Mouse (Mus musculus) layer of hippocampus, postnatal 25 days (tissue): ENCODE results near the gene Stap2. TPM values are rescaled to one million over a fixed set of nuclear protein-coding genes. Genes with fewer than 3 reads are reported as not detected.

Source experiments
- DNase-seq, 2 experiments: peaks; one replicate each; pipeline ENCODE4 v3.0.0; 2022; ENCODE audit warnings: mixed read lengths in 2 of 2, low spot score in 1 of 2; ENCODE audit errors: extremely low spot score in 1 of 2
- total RNA-seq, 2 experiments: library from RNA; stranded (reverse); gene quantifications; 2 replicates each; pipeline ENCODE4 v1.2.3; 2021

The Stap2 gene
- 1 to 10 TPM; 2.7 to 3.2 TPM for total RNA-seq

DNA sequence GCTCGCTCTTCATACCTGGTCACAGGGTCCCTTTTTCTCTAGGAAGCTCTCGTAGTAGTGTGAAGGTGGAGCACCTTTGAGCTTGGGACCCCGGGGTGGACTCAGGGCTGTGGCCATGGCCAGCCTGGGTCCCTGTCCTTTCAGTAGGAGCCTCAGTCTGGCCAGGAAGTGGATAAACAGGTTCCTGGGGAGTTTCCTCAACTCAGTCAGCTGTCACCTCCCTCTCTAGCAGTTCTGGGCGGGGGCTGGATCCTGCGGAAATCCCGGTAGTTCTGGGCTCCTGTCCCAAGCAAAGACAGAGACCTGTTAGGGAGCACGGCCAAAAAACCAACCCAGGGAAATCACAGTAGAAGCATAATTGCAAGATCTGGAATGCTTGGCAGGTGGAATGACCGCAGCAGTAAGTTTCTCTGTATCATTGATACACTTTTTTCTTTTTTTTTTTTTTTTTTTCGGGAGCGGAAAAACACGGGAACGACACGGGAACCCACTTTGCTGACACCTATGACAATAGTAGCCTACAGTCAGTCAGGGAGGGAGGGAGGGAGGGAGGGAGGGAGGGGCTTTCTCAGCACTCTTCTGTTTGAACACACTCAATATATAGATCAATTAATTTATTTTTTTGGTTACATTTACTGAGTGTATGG is at the start of gene Stap2, which contains the start of gene Mpnd:
TSS of gene Stap2 (minus strand) at position 170 of the 647 bp plus-strand sequence.
TSS of gene Mpnd (plus strand) at position 297 of the 647 bp plus-strand sequence.
- no peak for DNase-seq

DNA sequence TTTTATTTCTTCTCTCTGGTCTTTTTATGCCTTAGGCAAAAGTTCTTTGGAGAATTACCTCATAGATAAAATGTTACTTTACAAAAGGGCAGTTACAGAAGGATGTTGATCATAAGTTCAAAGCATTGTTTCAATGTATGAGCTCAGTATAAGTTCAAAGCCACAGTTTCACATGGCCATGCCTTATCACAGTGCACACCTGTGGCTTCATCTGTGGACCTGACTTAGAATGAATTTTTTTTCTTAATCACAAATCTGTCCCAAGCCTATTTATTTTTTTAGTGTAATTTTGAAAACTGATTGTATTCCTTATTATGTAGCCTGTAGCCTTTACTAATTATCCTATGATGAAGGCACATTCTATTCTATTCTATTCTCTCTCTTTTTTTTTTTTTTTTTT is 49.6 kb upstream of the Stap2 start:
- DNase-seq, result no peak

DNA sequence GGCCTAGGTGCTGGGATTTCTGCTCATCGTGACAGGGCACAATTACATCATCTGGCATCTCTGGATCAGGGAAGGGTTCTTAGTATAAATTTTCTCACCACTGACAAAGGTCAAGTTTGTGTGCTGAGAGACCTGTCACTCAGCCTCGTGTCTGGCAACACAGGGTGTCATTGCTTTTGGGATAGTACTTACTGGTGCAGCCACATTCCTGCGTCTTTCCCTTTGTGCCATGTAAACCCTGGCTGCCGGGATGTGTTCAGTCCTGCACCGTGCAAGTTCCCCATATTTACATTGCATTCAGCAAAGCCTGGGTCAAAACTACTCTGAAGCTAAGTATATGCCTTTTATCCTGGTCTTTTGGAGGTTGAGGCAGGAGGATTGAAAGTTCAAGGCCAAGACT is 46.0 kb upstream of the Stap2 start:
- DNase-seq, result no peak

DNA sequence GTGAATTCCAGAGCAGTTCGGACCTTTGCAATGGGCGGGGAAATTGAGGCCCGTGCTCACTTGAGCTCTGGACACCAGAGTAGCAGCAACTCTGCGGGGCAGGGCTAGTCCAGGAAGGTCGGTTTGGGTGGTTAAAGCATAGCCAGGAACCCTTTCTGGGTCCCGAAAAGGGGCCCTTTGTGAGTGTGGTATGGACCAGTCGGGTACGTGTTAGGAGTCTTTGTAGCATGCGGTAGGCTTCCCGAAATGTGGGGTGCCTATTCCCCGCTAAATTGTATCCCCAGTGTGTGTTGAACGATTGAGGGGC is 35.4 kb upstream of the Stap2 start:
- DNase-seq, result no peak

DNA sequence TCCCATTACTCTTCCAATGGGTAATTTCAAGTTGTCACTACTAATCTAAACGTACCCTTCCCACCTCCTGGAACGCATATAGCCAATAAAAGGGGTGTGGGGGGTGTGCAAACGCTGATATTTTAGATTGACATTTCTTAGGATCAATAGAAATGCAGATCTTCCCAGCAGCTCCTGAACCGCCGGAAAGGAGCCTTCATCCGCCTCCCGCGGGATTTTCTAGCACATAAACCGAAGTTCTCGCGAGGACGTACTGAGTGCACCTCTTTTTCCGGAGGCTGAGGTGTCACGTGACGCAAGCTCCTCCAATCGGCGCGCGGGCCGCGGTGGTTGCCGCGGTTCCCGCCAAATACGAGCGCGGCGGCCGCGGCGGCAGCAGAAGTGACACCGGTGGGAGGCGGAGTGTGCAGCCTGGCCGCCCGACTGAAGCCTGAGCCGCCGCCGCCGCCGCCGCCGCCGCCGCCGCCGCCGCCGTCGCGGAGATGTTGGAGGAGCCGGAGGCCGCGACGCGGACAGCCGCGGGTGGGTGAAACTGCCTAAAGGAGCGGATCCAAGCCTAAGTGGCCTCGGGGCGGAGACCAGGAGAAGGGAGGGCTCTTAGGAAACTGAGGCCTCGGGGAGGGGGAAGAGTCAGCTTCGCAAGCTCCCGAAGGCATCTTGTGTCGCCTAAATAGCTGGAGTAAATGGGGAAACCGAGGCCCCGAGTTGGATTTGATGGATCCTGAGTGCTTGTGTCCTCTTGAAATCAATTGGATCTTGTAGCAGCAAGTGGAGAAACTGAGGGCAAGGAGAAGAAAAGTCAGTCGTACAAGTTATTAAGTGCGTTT is 34.9 kb upstream of the Stap2 start, which contains the start of gene Chaf1a:
TSS of gene Chaf1a (plus strand) at position 410 of the 827 bp plus-strand sequence.
- DNase-seq, result peak; percentile 85 to 89

DNA sequence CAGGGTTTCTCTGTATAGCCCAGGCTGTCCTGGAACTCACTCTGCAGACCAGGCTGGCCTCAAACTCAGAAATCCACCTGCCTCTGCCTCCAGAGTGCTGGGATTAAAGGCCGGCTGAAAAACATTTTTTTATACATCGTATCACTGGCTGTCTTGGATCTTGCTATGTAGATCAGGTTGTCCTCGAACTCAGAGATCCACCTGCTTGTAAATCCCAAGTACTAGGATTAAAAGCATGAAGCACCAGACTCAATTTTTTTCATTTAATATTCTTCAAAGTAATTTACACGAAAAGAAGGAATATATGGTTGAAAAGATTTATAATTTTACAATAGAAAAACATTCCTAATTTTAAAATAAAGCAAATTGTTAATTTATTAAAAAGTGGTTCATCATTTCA is 34.0 kb upstream of the Stap2 start:
- no peak for DNase-seq

DNA sequence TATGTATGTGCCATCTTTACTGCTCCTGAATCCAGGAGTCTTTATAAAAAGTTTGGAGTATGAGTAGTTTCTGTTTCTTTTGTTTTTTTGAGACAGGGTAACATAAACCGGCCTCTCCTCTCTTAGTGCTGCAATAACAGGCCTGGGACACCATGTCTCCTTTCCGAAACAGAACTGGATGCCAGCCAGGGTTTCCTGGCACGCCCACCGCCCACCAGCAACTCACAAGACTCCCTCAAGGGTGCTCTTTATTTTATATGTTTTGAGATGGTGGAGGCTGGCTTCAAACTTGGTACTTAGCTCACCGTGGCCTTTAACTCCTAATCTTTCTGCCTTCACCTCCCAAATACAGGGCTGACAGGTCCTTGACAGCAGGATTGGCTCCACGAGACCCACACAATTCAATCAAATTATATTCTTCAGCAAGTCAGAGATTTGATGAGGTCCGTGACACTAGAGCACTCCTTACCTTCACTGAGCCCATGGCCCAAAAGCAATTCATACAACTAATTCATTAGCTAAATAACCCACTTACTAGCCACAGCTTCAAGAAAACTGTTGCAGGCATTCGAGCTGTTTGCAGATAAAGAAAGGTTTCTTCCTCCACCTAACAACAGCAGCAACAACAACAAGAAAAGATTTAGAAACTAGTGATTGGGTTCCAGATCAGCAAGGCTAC is 33.3 kb upstream of the Stap2 start:
- DNase-seq, result no peak

DNA sequence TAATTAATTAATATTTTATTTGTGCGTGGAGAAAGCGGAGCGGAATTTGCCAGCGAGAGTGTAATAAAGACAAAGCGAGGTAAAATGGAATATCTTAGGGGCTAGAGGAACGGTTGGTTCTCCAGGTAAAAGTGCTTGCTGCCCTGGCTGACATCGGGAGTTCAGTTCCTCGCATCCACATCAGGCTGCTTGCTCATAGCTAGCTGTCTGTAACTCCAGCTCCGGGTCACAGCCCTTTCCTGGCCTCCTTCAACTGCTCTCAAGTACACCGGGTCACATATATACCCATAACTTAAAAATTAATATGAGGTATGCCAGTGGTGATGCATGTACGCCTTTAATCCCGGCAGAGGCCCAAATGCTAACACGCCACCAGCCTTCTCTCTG is 31.5 kb upstream of the Stap2 start:
- DNase-seq, result no peak

DNA sequence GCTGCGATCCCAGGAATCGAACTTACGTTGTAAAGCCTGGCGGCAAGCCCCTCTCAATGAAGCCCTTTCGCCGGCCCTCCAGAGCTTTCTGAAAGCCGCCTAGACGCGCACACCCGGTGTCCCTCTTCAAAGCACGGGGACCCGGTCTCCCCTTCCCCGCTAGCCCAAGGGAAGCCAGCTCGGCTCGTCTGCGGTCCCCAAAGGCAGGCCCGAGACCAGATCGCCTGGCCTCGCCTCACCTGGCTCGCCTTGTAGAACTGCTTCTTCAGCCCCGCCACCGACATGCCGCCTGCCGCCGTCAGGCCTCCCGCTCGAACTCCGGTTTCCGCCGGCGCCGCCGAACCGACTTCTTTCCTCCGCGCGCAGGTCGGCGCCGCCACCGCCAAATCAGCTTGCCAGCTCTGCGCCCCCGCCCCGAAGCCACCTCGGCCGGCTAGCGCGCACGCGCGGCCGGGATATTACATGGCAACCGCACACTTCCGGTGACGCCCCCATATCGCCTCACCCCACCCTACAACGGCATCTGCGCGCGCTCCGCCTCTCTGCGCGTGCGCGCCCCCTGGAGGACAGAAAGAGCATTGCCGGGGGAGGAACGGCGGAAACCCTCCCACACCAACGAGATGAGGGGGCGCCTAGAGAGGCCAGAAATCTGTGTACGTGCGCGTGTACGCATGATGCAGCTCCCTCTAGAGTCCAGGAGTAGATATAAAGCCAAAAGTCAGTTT is 31.0 kb upstream of the Stap2 start, which contains the start of gene Sh3gl1:
TSS of gene Sh3gl1 (minus strand) at position 460 of the 725 bp plus-strand sequence.
- peak; percentile 98 to 99 for DNase-seq

DNA sequence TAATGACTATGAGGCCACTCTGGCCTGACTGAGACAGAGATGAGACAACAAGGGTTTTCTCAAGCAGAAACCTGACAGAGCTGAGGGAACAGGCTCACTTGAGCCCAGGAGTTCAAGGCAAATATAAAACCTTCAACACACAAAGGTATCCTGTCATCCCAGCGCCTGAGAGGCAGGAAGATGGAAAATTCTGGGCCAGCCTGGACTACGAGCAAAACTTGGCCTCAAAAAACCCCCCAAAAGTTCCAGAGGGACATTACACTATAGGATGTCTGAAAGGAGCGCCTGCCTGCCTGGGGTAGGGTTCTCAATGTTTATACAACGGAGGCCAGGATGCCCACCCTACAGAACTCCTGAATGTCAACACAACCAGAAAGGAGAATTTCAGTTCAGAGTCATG is 29.8 kb upstream of the Stap2 start:
- DNase-seq, result no peak

DNA sequence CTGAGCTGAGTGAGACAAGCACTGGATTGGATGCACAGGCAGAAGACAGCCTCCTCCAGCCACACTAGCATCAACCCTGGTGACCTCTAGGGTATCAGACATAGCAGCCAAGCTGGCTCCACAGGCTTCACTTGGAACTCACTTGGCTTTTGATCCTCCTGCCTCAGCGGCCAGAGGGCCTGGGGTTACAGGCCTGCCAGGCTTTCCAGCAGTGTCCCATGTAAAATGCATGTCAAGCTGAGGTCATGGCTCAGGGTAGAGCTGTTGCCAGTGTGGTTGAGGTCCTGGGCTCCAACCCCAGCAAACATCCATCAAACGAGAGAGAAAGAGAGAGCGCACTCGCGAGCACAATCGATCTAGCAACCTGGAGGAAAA is 29.3 kb upstream of the Stap2 start:
- DNase-seq, result no peak

DNA sequence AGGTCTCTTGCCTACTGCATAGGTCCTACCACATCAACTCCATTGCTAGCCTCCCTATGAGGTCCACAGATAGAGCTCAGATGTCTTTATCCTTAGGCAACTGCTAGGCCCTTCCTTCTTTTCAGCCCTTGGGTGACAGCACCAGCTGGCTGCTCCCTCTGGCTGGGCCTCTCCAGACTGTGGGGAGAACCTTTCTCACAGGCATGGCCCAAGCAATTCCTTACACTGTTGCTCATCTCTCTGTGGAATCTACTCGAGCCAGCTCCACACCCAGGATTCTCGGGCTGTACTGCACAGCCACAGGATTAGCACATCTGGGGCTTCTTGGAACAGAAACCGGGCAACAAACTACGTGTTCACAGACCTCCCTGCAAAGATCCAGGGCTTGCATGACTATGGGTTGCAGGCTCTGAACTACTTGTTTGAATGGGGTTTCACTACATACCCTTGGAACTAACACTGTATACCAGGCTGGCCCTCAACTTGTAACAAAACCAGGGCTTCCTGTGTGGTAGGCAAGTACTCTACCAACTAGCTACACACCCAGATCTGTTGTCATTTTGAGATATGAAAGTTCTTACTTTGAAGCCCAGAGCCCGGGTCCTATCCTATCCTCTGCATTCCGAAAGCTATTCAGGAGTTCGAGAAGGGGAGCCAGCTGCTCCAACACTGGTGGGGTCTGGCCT is 28.8 kb upstream of the Stap2 start:
- DNase-seq, result no peak

DNA sequence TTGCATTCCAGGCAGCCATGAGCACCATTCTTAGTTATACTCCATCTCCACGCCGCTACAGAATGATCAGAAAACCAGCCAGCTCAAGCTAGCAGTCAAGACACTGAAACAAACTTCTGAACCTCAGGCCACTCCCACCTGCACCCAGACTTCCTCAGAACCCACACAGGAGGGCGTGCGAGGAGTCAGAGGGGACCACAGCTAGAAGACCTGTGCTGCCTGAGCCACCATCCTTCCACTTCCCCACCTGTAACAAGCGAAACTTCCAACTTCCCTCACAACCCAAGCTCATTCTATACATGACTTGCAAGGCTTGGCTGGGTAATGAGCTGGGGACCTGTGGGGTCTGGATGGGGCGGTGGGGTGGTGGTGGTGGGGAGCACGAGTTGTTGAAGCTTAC is 27.4 kb upstream of the Stap2 start:
- no peak for DNase-seq

DNA sequence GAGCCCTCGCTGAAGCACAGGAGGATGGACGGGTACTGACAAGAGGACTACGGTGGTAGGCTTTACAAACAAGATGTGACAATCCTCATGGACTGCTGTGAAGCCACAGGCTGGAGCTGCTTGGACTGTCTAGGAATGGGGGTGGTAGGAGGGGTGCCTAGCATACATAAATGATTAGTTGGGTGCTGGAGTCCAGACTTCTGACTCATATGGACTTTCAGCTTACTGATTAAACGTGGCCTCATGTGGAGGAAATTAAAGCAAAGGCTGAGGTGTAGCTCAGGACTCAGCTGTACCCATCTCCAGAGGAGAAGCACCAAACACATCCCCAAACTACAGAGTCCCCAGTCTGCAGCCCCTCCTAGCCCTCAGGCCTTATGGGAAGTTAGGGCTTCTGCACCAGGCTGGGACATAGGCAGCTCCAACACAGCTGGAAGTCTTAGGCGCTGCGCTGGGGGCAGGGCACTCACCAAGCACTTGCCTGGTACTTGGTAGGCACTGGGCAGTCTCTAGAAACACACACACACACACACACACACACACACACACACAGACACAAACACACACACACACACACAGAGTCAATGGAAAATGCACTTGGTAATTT is 26.8 kb upstream of the Stap2 start:
- no peak for DNase-seq

DNA sequence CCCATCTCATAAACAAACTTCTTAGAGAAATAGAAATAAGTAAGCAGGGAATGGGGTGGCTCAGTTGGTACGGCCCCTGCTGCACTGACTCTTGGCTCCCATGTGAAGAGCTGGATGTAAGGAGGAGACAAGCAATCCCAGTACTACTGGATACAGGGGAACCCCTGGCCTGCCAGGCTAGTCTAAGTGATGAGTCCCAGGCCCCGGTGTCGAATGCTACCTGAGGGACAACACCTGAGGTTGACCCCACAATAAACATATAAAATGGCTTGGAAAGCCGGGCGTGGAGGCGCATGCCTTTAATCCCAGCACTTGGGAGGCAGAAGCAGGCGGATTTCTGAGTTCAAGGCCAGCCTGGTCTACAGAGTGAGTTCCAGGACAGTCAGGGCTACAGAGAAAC is 26.0 kb upstream of the Stap2 start:
- no peak for DNase-seq

DNA sequence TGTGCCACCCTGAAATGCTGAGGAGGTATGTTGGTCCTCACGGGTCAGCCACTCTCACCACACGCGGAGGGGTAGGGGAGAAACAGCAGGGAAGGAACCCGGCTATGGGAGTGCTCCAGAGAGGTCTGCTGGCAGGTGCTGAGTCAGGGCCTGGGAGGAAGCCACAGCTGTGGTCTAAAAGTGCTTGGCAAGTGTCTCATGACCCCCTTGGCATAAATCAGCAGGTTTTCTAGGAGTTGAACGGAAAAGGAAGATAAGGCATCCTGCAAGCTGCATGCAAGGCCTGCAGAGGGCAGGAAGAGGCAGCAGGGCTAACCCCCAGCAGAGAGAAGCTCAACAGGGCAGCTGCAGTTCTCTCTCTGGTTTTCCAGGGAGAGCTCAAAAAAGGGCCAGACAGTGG is 25.5 kb upstream of the Stap2 start:
- no peak for DNase-seq

DNA sequence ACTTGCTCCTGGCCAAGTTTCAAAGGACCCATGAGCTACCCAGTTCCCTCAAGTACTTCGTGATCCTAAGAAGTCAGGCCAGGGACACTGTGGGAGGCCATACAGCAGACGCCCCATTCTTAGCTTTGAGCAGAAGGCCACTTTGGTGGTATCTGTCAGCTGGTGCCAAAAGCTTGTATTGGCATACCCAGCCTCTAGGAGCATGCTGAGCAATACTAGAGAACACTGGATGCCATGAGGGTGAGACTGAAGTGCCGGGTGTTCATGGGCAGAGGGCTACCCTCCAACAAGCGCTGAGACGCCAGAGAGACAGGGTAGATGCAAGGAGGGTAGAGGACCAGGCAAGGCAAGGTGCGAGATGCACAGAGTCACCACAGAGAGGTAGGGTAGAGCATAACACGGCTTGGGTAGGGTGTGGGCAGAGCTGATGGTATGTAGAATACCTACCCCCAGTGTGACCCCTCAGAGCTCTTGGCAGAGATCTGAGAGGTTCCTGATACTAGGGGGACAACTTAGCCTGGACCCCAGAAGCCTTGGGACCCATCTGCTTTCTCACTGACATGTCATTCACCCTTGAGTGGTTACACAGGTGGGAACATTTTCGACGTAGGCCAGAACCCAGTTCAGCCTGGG is 25.0 kb upstream of the Stap2 start:
- DNase-seq, result no peak

DNA sequence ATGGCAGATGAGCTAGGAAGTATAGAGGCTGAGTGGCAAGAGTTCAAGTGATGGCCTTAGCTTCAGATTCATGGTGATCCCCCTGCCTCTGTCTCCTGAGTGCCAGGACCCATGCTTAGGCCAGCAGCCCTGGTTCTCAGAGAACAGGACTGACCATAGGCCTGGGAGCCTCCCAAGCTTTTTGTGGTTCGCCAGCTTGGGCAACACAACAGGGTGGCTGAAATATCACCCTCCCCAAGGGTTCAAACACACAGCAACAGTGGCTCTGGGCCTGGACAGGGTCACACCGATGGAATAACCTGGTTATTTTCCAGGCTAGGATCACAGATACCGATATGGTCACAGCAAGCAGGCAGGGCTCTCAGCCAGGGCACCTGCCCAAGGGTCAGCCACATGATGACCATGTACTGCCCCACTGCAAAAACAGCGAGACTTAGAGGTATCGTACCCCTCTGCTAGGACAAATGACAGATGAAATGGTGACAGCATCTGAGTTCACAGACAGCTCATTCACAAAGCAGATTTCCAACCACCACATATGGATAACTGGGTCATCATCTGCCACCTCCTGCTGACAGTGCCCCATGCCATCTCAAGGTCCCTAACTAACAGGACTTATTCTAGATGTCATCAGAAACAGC is 22.5 kb upstream of the Stap2 start:
- no peak for DNase-seq

DNA sequence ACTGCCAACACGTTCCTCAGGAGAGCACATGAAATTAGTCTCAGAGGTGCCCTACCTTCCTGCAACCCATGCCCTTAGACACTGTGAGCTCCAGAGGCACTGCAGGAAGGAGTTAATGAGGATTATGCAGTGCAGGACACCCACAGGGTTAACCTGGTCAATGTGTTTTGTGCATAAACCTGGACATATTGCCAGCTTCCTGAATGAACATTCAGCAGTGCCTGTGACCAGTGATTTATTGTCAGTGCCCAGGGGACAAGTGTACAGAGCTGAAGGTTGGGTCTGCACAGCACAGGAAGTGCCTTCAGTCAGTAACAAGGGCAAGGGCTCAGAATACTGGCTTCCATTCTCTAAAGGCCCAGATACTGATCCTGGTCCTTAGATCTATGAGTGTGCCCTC is 21.5 kb upstream of the Stap2 start:
- no peak for DNase-seq
